Mouse (Mus musculus): ENCODE results near the gene Tmem63a. TPM values are rescaled to one million over a fixed set of nuclear protein-coding genes. Genes with fewer than 3 reads are reported as not detected.

Tmem63a gene
- polyA plus RNA-seq, 1 experiment from 2014 or later = 13.9 TPM

Other genes with a start within 250 kb of the Tmem63a start
- 0.20 and 0.29 TPM in 2 replicates for gene Mixl1, start 245.3 kb upstream of the Tmem63a start, polyA plus RNA-seq (2015; fragmentation: Nextera tagmentation; extraction: Ambion mirVana)
- gene Acbd3, start 216.3 kb upstream of the Tmem63a start, polyA plus RNA-seq (2015; fragmentation: Nextera tagmentation; extraction: Ambion mirVana) = 22.1 and 22.6 TPM in 2 replicates
- 2,468 and 2,584 TPM in 2 replicates for gene H3f3a, start 128.4 kb upstream of the Tmem63a start, polyA plus RNA-seq (2015; fragmentation: Nextera tagmentation; extraction: Ambion mirVana)
- 33.7 and 36.6 TPM in 2 replicates for gene Sde2, start 91.2 kb upstream of the Tmem63a start, polyA plus RNA-seq (2015; fragmentation: Nextera tagmentation; extraction: Ambion mirVana)
- 0.17 TPM in 1 of 2 replicates, not detected in the other for gene Lefty2, start 49.2 kb upstream of the Tmem63a start, polyA plus RNA-seq (2015; fragmentation: Nextera tagmentation; extraction: Ambion mirVana)
- 89.9 and 90.0 TPM in 2 replicates for gene Pycr2, start 38.1 kb upstream of the Tmem63a start, polyA plus RNA-seq (2015; fragmentation: Nextera tagmentation; extraction: Ambion mirVana)
- 1.2 and 1.7 TPM in 2 replicates for gene Lefty1, start 7.3 kb upstream of the Tmem63a start, polyA plus RNA-seq (2015; fragmentation: Nextera tagmentation; extraction: Ambion mirVana)
- 6.3 and 7.2 TPM in 2 replicates for gene Ephx1, start 78.6 kb downstream of the Tmem63a start, polyA plus RNA-seq (2015; fragmentation: Nextera tagmentation; extraction: Ambion mirVana)
- not detected in 2 replicates for gene 9130409I23Rik, start 108.9 kb downstream of the Tmem63a start, polyA plus RNA-seq (2015; fragmentation: Nextera tagmentation; extraction: Ambion mirVana)
- 28.7 and 30.4 TPM in 2 replicates for gene Nvl, start 201.9 kb downstream of the Tmem63a start, polyA plus RNA-seq (2015; fragmentation: Nextera tagmentation; extraction: Ambion mirVana)
- gene Cnih4, start 202.3 kb downstream of the Tmem63a start, polyA plus RNA-seq (2015; fragmentation: Nextera tagmentation; extraction: Ambion mirVana) = 106 and 116 TPM in 2 replicates

All from lung, embryonic 15.5 days (tissue).